Mouse (Mus musculus): ENCODE data around the gene Ern1.

Ern1 gene

DNA sequence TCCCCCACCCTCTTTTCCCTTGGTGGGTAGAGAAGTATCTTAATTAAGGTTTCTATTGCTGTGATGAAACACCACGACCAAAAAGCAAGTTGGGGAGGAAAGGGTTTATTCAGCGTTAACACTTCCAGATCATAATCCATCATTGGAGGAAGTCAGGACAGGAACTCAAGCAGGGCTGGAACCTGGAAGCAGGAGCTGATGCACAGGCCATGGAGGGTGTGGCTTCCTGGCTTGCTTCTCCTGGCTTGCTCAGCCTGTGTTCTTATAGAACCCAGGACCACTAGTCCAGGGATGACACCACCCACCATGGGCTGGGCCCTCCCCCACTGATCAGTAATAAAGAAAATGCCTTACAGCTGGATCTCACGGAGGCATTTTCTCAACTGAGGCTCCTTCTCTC is 96.9 kb downstream of the Ern1 start:
- DNase-seq (ENCODE audit: low spot score in 2 of 2): no peak

DNA sequence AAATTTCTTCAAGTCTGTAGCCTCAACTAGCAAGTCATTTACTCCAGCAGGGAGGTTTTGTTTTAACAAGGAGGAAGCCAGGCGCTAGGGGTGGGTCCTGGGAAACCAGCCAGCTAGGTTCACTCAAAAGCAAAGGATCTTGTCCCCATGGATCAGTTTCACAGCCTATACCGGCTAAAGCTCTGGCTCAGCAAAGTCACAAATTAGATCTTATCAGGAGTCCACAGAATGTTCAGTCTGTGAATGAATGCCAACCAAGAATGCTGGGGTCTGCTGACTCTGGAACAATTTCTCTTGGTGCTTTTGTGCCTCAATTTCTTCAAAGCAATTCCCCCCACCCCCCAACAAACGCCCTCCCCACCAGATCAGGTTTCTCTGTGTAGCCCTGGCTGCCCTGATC is 98.0 kb downstream of the Ern1 start:
- DNase-seq (ENCODE audit: low spot score in 2 of 2): no peak

DNA sequence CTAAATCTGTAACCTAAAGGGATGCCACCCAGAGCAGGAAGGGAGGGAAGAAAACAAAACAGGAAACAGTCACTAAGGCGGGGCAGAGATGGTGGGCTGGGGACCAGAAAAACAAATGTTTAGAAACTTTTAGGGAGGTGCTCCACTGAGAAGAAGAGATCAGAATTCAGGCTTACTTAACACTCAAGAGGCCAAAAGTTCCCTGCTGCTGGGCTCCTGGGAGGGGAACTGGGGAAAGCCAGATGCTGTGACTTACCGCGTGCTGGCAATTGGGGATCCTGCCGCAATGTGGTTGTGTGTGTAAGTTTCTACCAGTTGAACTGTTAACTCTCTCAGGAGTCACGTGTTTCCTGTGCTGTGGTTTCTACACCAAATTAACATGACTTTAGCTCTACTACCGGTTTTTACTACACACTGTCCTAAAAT is 99.8 kb downstream of the Ern1 start, which contains the start of gene Icam2:
Gene Icam2, minus strand, starts transcription at position 285 of the 426 bp plus-strand sequence.
- DNase-seq (ENCODE audit: low spot score in 2 of 2): peak; percentile 41 to 65

DNA sequence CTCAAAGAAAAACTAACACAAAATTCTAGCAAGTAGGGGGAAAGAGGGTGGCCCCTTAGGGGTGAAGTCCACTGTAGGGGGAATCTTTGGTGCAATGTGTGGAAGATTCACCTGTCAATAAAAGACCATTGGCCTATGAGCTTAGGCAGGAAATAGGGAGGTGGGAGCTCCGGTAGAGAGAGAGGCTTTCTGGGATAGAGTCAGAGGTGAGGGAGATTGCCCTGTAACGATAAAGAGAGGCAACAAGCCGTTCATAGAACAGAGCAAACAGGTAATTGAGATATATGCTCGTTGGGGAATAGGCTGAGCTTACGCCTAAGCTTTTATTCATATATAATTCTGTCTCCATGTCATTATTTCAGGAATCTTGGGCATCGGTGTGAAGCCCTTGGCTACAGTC is 100.6 kb downstream of the Ern1 start:
- no peak for DNase-seq (ENCODE audit: low spot score in 2 of 2)

GRCm38 (mm10) chr11:106386409-106386808 is 101.2 kb downstream of the Ern1 start:
- DNase-seq (ENCODE audit: low spot score in 2 of 2): no peak

DNA sequence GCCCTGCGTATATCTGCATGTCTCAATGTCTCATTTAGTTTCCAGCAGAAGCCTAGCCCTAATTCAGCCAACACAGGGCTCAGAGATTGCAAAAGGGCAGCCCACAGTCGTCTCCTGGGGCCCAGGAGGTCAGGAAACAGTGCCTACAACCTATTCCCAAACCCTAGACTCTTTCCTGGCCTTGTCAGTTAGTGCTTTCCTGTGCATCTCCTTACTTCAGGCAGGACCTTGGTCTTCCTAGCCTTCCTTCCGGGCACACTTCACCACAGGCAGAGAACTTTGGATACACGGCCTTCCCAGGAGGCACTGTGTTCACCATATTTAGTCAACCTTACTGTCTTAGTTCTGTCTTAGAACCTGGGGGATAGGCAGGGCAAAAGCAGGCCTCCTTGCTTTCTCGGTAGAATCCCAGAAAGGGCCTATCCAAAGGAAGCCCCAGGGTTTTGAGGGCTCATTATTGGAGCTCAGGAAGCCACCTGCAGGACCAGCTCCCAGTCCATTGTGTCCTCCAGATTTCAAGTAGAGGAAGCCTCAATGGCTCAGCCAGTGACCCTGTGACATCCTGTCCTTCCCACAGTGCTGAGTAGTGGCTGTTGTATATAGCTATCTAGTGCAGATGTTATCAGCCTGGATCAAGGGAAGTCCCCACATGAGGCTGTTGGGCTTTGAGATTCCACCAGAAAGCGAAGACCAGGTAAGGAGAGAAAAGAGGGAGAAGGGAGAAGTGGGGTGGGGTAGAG is 104.4 kb downstream of the Ern1 start:
- DNase-seq (ENCODE audit: low spot score in 2 of 2): no peak

- no peak for DNase-seq (ENCODE audit: low spot score in 2 of 2)
These were observed 105.2 kb downstream of the Ern1 start for GRCm38 (mm10) chr11:106382424-106382823.

GRCm38 (mm10) chr11:106381883-106382282 is 105.8 kb downstream of the Ern1 start:
- no peak for DNase-seq (ENCODE audit: low spot score in 2 of 2)

GRCm38 (mm10) chr11:106381011-106381410 is 106.6 kb downstream of the Ern1 start:
- no peak for DNase-seq (ENCODE audit: low spot score in 2 of 2)

GRCm38 (mm10) chr11:106374979-106375378 is 112.7 kb downstream of the Ern1 start:
- no peak for DNase-seq (ENCODE audit: low spot score in 2 of 2)

- no peak for DNase-seq (ENCODE audit: low spot score in 2 of 2)
These were observed 113.1 kb downstream of the Ern1 start for GRCm38 (mm10) chr11:106374559-106374958.

GRCm38 (mm10) chr11:106373998-106374397 is 113.7 kb downstream of the Ern1 start:
- DNase-seq (ENCODE audit: low spot score in 2 of 2): no peak

DNA sequence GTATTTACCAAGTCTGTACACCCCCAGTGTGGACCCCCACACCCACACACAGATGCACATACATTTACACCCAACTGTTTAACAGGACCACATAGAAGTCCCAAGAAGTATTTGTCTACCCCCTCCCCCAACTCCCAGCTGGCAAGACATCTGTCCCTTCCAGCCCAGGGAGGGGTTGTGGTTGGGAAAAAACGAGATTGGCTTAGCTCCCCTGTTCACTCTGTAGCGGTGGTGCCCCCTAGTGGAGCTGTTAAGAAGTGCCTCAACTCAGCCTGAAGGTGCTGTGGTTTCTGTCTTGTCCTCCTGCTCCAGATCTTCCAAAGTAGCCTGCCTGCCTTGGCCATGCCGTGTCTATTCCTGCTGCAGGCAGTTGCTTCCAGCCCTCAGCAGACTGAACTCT is 121.3 kb downstream of the Ern1 start:
- peak; percentile 67 to 88 for DNase-seq (ENCODE audit: low spot score in 2 of 2)

GRCm38 (mm10) chr11:106365366-106365765 is 122.3 kb downstream of the Ern1 start, which contains the start of gene Prr29:
Prr29 (plus strand) TSS chr11:106365472.
- no peak for DNase-seq (ENCODE audit: low spot score in 2 of 2)

DNA sequence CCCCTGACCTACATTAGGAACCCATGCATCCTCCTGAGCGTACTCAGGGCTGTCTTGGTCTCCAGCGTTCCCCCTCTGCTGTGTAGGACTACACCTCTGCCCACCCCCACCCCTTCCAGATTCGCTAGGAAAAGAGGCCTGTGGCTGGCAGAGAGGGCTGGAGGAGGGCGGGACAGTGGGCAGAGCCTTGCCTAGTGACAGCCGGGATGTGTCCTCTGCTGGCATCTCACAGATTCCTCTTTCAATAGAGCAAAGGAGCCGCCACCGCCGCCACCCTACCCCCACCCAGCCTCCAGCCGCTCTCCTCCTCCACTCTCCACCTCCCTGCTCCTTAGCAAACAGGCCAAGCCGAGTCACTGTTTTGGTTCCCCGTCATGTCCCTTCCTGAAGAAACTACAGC is 122.9 kb downstream of the Ern1 start:
- DNase-seq (ENCODE audit: low spot score in 2 of 2): no peak

- DNase-seq (ENCODE audit: low spot score in 2 of 2): peak in 1 of 2 experiments; percentile 63
These were observed 128.3 kb downstream of the Ern1 start for GRCm38 (mm10) chr11:106359350-106359749.

GRCm38 (mm10) chr11:106355382-106356128 is 132.1 kb downstream of the Ern1 start:
- no peak for DNase-seq (ENCODE audit: low spot score in 2 of 2)

- DNase-seq (ENCODE audit: low spot score in 2 of 2): no peak
These were observed 133.5 kb downstream of the Ern1 start for GRCm38 (mm10) chr11:106354181-106354580.

GRCm38 (mm10) chr11:106353188-106353587 is 134.5 kb downstream of the Ern1 start, which contains the start of gene Scn4a:
Scn4a (minus strand) TSS chr11:106353288.
- no peak for DNase-seq (ENCODE audit: low spot score in 2 of 2)

- DNase-seq (ENCODE audit: low spot score in 2 of 2): no peak
These were observed 135.7 kb downstream of the Ern1 start for GRCm38 (mm10) chr11:106351941-106352340.

DNA sequence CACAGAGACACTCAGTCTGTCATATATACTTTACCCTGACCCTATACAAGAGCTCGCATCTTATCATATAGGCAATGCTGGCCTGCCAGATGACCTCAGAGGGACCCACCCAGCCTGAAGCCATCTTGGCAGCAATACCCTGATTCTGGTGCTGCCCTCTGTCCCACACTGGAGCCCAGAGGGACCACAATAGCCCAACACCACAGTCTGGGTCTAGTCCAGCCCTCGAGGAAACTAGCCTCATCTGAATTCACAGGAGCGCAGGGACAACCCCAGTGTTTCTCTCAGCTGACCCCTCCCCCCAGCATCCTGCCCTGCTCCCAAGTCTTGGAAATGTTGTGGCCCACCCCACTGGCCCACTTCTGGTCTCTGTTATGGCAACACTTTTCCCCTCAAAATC is 136.4 kb downstream of the Ern1 start:
- DNase-seq (ENCODE audit: low spot score in 2 of 2): no peak

DNA sequence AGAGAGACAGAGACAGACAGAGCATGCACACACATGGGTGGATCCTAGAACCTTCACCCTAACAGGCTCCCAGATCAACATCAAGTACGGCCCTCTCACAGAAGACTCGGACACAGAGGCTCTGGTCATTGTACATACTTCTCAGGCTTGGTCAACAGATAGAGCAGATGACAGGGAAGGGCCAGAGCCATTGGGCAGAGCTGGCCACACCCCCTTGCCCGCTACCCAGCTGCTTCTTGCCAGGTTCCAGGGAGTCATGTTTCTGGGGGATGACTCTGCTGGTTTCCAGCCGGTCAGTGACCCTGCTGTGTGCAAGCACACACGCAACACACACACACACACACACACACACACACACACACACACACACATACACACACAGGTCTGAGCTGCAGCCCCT is 136.8 kb downstream of the Ern1 start:
- no peak for DNase-seq (ENCODE audit: low spot score in 2 of 2)

- DNase-seq (ENCODE audit: low spot score in 2 of 2): no peak
These were observed 137.9 kb downstream of the Ern1 start for GRCm38 (mm10) chr11:106349772-106350171.
